Mouse (Mus musculus): ENCODE measurements around the gene Glrp1. TPM values are rescaled to one million over a fixed set of nuclear protein-coding genes. Genes with fewer than 3 reads are reported as not detected.

Gene Glrp1
- total RNA-seq, 2 experiments from 2014 or later: not detected

DNA sequence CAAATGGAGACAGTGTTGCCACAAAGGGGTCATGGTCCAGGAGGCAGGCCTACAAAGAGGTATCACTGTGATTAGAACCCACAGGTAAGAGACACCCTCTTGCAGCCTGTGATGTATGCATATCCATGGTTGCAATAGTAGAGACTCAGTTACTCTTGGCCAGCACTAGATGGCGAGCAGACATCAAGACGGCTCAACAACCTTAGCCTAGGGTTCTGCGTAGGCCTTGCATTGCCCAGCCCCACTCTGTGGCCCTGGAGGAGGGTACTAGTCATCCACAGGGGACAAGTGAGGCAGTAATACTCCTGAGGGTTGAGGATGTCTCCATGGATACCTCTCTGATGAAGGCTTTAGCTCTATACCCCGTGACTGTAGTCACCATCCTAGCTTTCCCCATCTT lies 44.1 kb downstream of the Glrp1 start:
- intact Hi-C loops (cut with DNase I): loop anchor here (2.0 kb wide), 1 partner anchor 239 kb away; no protein-coding TSS in a partner anchor
- DNase-seq: no peak

DNA sequence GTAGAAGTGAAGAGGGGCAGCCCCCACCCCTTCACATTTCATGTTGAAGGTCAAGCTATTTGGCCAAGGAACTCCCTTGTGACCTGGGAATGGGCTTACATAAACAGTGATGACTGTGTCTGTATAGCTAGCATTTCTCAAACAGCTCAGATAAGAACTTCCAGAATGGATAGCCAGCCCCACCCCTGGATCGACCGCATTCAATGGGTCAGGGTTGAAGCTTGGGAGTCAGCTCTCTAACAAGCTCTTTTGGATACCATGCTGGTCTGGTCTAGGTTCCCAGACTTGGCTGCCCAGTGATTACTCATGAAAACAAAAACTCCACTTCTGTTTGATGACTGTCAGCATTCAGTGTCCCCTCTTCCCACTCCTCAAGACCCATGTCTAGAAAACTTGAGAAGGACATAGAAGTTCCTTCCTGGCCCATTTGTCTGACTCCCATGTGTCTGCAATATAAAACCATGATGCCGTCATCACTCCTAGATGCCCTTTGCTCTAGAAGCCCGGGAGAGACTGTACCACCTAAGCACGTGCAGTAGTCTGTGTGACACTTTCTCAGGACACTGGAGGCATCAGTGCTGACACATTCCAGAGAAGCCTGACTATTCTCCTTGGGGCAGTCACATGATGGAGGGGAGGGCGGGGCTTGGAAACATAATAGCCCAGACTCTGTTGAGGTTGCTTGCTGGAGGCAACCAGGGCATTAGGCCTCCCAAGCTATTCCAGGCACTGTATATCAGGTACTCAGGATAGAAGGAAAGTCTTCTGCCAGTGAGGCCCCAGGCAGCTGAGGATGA lies 45.6 kb downstream of the Glrp1 start:
- intact Hi-C loops (cut with DNase I): loop anchor here (2.0 kb wide), 1 partner anchor 240 kb away; no protein-coding TSS in a partner anchor

DNA sequence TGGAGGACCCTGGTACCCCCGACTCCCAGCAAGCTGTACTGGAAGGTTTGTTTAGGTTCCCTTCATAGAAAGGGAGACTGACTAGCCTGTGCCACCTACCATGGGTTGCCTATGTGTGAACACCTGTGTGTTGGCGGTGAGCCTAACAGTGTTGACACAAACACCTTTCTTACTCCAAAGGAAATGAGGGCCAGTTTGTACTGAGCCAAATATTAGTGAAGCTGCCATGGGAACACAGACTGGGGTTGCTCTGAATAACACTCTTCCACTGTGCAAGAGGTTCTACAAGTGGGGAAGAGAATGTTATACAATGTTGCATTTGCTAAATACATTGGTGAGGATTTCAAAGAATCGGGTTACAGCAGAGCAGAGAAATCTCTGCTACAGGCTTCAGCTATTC lies 46.6 kb downstream of the Glrp1 start:
- intact Hi-C loops (cut with DNase I): no loop called here
- DNase-seq: no peak

More for the DNA sequence above, 45.6 kb downstream of the Glrp1 start:
- no peak for DNase-seq

DNA sequence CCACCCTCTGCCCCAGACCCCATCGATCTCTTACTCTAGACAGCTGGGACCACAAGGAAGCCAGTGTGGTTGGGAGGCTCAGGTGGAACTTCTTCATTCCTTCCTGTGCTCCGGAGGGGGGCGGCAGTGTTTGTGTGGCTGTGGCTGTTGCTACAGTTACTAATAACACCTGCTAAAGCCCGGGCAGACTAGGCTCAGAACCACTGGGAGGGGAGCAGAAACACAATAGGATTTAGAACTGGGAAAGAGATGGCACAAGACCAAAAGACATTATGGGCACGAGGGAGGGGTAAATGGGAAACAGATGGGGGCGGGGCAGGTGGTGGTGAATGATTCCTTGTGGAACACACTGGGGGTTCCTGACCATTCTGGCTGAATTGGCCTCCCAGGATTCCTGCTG lies 47.4 kb downstream of the Glrp1 start:
- DNase-seq: no peak
- intact Hi-C loops (cut with DNase I): no loop called here

DNA sequence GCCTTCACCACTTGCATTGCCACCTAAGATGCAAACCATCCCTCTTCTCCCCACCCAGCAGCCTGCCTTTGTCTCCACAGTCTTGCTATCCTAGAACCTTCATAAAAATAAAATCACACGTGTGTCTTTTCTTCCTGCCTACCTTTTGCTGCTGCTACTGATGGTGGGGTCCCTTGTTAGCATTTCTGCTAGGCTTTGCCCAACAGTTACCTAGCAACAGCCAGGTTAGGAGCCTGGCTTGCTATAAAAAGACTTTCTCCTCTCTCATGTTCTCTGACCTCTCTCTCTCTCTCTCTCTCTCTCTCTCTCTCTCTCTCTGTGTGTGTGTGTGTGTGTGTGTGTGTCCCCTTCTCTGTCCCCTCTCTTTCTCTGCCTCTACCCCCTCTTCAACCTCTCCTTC lies 48.8 kb downstream of the Glrp1 start:
- intact Hi-C loops (cut with DNase I): no loop called here
- DNase-seq: no peak

DNA sequence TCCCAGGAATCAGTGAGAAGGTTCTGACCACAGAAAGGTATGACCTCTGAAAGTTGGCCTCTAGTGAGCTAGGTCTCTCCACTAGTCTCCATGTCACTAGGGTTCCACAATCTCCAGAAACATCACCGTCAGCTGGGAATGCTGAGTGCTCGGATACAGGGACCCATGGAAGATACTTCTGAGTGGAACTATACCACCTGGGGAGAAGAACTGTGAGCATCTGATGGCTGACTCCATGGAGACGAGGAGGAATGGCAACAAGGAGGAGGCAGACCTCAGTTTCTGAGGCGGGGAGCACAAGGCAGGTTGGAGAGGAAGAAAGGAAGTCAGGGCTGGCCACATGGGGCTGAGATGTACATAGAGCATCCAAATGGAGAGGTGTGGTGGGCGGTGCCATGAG lies 50.2 kb downstream of the Glrp1 start:
- no peak for DNase-seq
- intact Hi-C loops (cut with DNase I): loop anchor here (5.0 kb wide), 1 partner anchor 163 kb away; no protein-coding TSS in a partner anchor

DNA sequence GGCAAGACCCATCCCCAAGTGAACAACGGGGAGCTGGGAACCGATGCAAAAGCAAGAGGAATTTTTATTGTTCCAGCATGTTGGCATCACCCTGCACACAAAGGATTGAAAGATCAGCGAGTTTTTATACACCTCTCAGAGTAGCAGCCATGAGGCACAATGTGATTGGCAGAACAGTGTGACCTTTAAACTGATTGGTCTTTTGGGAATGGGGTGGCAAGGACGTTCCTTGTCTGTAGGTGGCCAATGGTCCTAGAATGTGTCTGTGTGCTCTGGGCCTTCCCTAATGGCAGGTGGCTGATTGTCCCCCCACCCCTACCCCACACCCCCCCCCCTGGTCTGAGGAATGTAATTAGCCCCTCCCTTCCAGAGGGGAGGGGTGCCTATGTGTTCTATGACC lies 50.7 kb downstream of the Glrp1 start:
- DNase-seq: no peak
- intact Hi-C loops (cut with DNase I): loop anchor here (5.0 kb wide), 1 partner anchor 163 kb away; no protein-coding TSS in a partner anchor

DNA sequence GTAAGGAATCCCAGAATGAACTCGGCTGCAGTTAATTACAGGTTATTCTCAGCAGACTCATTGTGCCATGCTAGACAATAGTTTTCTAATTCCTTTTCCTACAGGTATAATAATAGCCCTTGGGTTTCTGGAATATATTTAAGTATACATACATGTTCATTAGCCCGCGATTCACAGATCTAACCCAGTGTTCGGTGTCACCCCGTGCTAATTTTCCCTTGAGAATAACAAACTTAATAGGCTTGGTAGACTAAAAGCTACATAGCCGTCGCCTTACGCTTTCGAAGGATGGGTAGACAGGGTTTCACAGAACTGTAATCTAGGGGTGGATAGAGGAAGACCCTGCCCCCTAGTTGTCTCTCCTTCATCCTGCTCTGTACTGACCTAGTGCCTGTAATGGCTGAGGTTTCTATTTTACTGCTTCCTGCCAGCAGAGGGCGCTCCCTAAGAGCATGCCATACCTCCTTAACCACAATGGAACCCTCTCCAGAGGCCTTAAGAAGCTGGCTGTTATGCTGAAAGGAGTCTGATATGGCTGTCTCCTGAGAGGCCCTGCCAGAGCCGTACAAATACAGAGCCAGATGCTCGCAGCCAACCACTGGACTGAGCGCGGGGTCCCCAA lies 53.3 kb downstream of the Glrp1 start:
- intact Hi-C loops (cut with DNase I): loop anchor here (2.0 to 5.0 kb wide), 3 partner anchors 106 to 250 kb away; no protein-coding TSS in a partner anchor

DNA sequence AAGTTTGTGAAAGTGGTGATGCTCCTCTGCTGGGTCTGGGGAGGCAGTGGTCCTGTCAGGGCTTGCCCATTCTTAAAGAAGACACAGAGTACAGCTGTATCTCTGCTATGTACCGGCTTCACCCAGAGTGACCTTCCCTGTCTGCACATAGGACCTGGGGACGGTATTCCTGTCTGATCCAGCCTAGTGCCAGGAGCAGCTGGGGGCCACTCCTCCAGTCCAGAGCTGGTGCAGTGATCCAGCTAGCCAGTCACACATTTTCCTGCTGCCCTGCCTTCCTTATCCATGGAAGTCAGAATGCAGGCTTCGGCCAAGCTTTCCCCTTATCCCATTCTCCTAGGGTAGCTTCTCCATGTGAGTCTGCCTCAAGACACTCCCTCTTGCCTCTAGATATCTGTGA lies 54.1 kb downstream of the Glrp1 start:
- intact Hi-C loops (cut with DNase I): loop anchor here (2.0 to 5.0 kb wide), 3 partner anchors 107 to 251 kb away; no protein-coding TSS in a partner anchor
- DNase-seq: no peak

More for the DNA sequence above, 53.3 kb downstream of the Glrp1 start:
- DNase-seq: peak; percentile 79 to 84

DNA sequence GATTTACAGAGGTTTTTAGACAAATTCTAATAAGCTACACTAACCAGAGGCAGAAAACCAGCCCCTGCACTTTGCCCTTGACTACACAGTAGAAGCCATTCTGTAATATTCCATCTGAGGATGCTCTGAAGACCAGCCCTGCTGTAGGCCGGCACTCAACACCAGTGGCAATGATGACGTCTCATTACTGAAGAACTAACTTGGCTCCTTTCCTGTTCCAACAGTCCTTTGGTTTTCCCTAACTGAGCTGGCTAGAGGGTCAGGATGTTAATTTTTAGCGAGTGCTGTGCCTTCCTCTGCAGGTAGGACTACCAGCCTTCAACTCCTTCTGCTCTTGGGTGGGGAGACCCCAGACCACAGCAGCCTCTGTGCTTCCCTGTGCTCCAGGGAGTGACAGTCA lies 55.2 kb downstream of the Glrp1 start:
- DNase-seq: no peak
- intact Hi-C loops (cut with DNase I): loop anchor here (5.0 kb wide), 1 partner anchor 168 kb away; no protein-coding TSS in a partner anchor

DNA sequence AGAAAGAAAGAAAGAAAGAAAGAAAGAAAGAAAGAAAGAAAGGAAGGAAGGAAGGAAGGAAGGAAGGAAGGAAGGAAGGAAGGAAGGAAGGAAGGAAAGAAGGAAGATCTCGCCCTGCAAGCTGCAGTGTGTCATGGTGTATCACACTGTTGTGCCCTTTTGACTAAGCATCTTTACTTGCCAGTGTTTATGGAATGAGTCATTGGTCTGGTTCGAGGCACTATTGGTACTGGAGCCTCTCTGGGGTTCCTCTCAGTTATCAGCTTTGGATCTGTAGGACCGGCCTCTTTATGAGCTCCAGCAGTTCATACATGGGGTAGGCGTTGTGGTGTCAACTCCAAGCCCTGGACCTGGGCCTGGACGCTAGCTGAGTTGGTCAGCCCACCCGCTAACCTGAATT lies 57.7 kb downstream of the Glrp1 start:
- intact Hi-C loops (cut with DNase I): no loop called here
- no peak for DNase-seq

DNA sequence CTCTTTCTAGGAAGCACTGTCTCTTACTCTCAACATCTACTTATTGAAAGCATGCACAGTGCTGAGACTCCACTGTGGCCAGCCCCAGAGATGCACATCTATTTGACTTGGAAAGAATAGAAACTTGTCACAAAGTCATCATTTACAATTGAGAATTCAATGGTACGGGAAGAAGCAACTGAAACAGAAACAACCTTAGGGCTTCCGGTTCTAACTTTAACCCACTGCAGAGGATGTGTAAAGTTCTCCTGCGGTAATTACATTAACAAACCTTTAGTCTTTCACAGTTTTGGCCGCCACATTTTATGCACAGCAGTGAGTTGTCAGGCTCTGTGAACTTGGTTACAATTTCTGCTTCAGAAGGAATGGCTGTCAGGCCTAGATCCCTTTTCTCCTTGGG lies 59.2 kb downstream of the Glrp1 start:
- no peak for DNase-seq
- intact Hi-C loops (cut with DNase I): no loop called here

Other genes starting within 250 kb of the Glrp1 start
- gene Hjurp, start 232.4 kb downstream of the Glrp1 start, total RNA-seq (2021): 10 to 100 TPM; 25.4 to 32.1 TPM
- not detected for gene Trpm8, start 232.4 kb downstream of the Glrp1 start, total RNA-seq (2021)
- not detected for gene Spp2, start 103.1 kb downstream of the Glrp1 start, total RNA-seq (2021)
- 1 to 10 TPM; 7.8 to 8.8 TPM for gene Arl4c, start 192.2 kb upstream of the Glrp1 start, total RNA-seq (2021)